Mouse (Mus musculus) lung, postnatal 0 days (tissue): Measurements from ENCODE around the gene Adamtsl3.

ENCODE experiments used
- CTCF ChIP-seq: IDR thresholded peaks from 2 replicates; pipeline ENCODE4 v1.5.1; 2016; ENCODE audit warnings: antibody characterized with exemption, mild to moderate bottlenecking
- EP300 ChIP-seq: IDR thresholded peaks from 2 replicates; pipeline ENCODE4 v1.6.1; 2016; ENCODE audit warnings: antibody characterized with exemption, mild to moderate bottlenecking, control low read depth

DNA sequence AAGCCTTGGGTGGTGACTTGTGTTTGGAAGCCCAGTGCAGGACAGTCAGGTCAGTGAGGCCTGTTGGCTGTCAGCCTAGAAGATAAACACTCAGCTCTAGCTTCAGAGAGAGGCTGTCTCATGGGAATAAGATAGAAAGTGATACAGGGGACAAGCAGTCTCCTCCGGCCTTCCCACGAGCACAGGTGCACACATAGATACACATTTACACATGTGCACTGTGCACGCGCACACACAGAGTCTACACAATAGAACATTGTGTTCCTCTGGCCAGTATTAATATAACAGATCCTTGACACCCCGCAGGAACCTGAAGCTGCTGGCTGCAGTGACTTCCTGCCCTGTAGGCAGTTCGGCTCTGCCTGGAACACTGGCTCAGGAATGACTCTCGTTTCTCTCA lies 44.3 kb downstream of the Adamtsl3 start:
- TF ChIP-seq CTCF: no peak
- no peak for TF ChIP-seq EP300
